Mouse (Mus musculus) adrenal gland, postnatal 0 days (tissue): ENCODE results near the gene Nbeal2. TPM values are rescaled to one million over a fixed set of nuclear protein-coding genes. Genes with fewer than 3 reads are reported as not detected.

Source experiments
- microRNA-seq: library from miRNA; unstranded; fragments of <30 nt; microRNA quantifications from one replicate; pipeline ENCODE4, GENCODE M21; 2016; ENCODE audit warnings: borderline replicate concordance; ENCODE audit not compliant: insufficient number of aligned reads
- polyA plus RNA-seq: library from polyadenylated mRNA; unstranded; fragments of >200 nt; fragmentation: Nextera tagmentation; extraction: Ambion mirVana; gene quantifications from 2 replicates; pipeline ENCODE4 v1.2.1, GENCODE M21; 2015

The Nbeal2 gene
- 0.90 and 1.3 TPM in 2 replicates for polyA plus RNA-seq

DNA sequence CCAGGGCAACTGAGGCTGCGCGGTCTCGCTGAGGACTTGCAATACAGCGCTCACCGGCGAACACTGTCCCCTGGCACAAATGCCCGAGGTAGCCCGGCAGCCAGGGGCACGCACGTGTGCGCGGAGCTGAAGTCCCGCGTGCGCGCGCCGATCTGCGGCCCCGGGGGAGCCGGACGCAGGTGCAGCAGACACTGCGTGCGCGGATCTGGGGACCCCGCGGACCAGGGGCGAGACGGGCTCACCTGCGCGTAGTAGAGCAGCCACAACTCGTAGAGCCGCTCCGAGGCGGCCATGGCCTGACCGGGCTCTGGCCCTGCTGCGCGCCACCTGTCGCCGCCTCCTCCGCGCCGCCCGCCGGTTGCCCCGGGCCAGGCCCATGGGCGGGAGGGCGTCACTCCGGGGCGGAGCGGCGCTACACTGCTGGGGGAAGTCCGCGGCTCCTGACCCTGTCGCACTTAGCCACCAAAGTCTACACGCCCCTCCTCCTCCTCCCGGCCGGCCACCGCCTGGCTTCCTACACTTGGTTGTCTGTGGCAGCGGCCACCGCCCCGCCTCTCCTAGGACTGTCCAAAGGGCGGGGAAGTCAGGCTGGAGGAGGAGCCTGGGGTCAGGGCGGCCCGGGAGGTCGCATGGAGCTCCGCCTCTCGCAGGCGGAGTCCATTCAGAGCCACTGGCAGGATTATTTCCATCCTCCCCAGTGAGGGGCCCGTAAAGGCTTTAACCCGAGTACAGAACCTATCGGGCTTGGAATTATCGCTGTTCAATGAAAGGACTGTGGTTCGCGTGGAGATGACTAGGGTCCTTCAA lies at the start of gene Nbeal2:
Nbeal2 (minus strand) TSS at position 507 of the 807 bp plus-strand sequence.

DNA sequence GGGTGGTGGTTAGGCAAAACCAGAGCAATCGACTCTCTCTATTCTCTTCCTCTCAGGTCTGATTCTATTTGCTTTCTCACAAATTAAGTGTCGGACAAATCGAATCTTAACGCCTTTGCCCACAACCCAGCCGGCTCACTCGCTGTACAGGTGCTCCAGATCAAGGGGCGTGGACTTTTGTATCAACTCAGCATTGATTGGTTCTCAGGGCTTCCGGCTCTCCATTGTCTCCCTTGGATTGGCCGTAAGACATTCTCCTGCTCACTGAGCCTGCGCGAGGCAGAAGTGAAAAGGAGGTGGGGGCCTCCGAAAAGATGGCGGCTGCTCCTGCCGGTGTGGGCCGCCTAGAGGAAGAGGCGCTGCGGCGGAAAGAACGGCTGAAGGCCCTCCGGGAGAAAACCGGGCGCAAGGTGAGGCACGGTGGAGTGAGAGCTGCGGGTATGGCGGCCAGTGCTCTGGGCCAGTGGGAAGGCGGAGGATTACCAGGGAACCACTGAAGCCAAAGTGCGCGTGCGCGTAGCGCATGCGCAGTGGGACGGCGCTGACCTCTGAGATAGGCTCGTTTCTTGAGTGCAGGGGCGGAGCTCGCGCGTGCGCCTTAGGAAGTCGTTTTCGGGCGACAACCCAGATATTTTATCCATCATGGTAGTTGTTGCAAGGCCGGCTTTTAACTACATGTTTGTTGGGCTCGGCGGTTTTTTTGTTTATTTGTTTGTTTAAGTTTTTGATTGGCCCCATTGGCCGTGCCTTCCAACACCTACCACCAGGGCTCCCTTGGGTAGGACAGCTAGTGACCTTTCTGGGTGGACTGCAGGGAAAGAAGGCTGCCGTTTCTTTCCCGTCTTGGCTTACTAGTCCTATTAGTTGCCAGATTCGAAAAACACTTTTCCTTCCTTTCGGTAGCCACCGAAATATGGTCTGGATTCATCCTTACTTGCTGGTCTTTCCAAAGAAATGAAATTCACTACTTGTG lies 2.6 kb upstream of the Nbeal2 start, which contains the start of gene Ccdc12:
Ccdc12 (plus strand) TSS at position 255 of the 973 bp plus-strand sequence.

DNA sequence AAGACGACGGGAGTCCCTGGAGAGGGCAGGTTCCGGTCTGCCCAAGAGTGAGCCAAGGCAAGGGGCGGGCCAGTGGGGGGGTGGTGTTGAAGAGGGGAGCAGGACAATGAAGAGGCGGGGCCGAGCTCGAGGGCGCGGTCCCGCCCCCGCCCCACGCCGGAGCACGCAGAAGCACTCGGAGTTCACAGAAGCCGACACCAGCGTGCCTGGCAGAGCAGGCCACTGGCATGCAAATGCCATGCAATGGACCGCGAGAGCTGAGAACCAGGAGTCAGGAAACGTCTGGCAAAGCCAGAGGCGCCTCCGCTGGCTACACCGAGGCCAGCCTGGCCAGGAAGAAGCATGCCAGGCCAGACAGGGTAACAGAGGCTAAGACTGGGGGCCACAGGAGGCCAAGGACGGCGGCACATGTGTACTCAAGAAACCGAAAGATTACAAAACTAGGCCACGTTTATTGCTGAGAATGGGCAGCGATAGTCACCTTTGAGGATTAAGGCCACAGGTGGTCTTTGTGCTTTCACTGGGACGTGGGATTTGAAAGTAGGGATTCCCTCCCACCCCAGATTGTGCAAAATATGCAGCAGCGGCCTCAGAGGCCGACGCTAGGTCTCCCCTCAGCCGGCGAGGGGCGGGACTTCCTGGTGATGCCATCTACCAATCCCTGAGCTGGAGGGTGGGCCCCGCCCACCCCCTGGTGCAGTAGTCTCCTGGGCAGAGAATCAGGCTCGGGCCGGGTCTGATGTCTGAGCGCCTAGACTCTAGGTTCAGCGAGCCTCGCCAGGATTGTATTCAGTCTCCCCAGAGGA lies 29.4 kb downstream of the Nbeal2 start, which contains the start of gene Nradd:
Nradd (minus strand) TSS at position 92 of the 806 bp plus-strand sequence.

Small RNA genes lying within 50 kb of the gene (microRNA-seq; reads per million reads assigned to microRNA genes)
- not detected for gene Mir8107

Other genes starting within 250 kb of the Nbeal2 start
- gene Ptpn23, start 245.9 kb downstream of the Nbeal2 start, polyA plus RNA-seq, result 8.7 and 12.2 TPM in 2 replicates
- gene Ngp, start 234.4 kb downstream of the Nbeal2 start, polyA plus RNA-seq, result 31.1 and 63.8 TPM in 2 replicates
- 4.1 and 4.6 TPM in 2 replicates for gene Klhl18, start 177.5 kb downstream of the Nbeal2 start, polyA plus RNA-seq
- 0.90 and 1.7 TPM in 2 replicates for gene Kif9, start 177.2 kb downstream of the Nbeal2 start, polyA plus RNA-seq
- gene Setd2, start 121.6 kb downstream of the Nbeal2 start, polyA plus RNA-seq, result 16.0 and 22.4 TPM in 2 replicates
- 37.6 and 41.6 TPM in 2 replicates for gene Nradd, start 29.7 kb downstream of the Nbeal2 start, polyA plus RNA-seq
- 97.3 and 123 TPM in 2 replicates for gene Ccdc12, start 2.3 kb upstream of the Nbeal2 start, polyA plus RNA-seq
- 0.62 and 2.2 TPM in 2 replicates for gene Myl3, start 87.7 kb upstream of the Nbeal2 start, polyA plus RNA-seq
- 12.3 and 17.4 TPM in 2 replicates for gene Pth1r, start 93.0 kb upstream of the Nbeal2 start, polyA plus RNA-seq
- gene Prss42, start 144.0 kb upstream of the Nbeal2 start, polyA plus RNA-seq, result not detected in 2 replicates
- gene Prss44, start 159.8 kb upstream of the Nbeal2 start, polyA plus RNA-seq, result not detected in 2 replicates
- not detected in 2 replicates for gene Prss43, start 172.5 kb upstream of the Nbeal2 start, polyA plus RNA-seq
- gene Prss45, start 180.4 kb upstream of the Nbeal2 start, polyA plus RNA-seq, result not detected in 2 replicates
- gene Prss46, start 190.3 kb upstream of the Nbeal2 start, polyA plus RNA-seq, result not detected in 2 replicates
- gene Prss50, start 203.8 kb upstream of the Nbeal2 start, polyA plus RNA-seq, result 0.51 and 0.66 TPM in 2 replicates
- gene Als2cl, start 225.7 kb upstream of the Nbeal2 start, polyA plus RNA-seq, result 1.8 and 2.7 TPM in 2 replicates
- 1.7 and 2.1 TPM in 2 replicates for gene Tmie, start 226.0 kb upstream of the Nbeal2 start, polyA plus RNA-seq